Mouse (Mus musculus): ENCODE measurements around the gene Ucma.

DNA sequence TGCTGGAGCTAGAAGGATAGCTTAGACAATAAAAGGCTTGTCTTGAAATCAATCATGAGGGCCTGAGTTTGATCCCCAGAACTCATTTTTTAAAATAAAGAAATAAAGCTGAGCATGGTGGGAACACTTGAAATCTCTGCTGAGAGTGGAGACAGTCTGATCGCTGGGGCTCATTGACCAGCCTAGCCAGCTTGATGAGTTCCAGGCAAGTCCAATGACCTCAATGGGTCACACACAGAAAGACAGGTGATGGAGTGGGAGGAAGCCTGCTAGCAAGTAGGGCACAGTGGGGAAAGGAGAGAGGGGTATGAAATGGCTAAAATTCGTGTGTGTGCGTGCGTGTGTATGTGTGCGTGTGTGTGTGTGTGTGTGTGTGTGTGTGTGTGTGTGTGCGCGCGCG is 41.4 kb upstream of the Ucma start:
- TF ChIP-seq CTCF (IDR thresholded peaks at IDR 0.05; ENCODE audit: insufficient read depth, low read depth, low read length) (no peak), POLR2A (IDR thresholded peaks at IDR 0.05; ENCODE audit: insufficient read depth, low read depth, low read length) (no peak)
